Mouse (Mus musculus) limb, embryonic 14.5 days (tissue): ENCODE measurements at regions not wholly inside any gene's neighbourhood (a gene's known extent, or its start where the extent isn't known, plus 50 kb on each side); places are given as distances from the start of the nearest gene placed in this dataset.

Source experiments
- ATAC-seq: fragments of 200-750 bp; cut with Nextera tagmentation; 2 replicates; pipeline ENCODE4 v1.8.0; 2017; ENCODE audit warnings: low read depth, moderate number of reproducible peaks, moderate TSS enrichment; ENCODE audit not compliant: low FRiP score
- DNase-seq: peaks from one replicate; pipeline ENCODE4 v3.0.0-alpha.2; 2015; ENCODE audit warnings: low spot score
- H3K27ac ChIP-seq: fragments of 300-500 bp; sonication (generic); replicated peaks from 2 replicates; pipeline ENCODE4 v1.5.1; 2014; ENCODE audit warnings: low read depth, mild to moderate bottlenecking, low read length, moderate library complexity, mixed read lengths
- H3K27me3 ChIP-seq: fragments of 300-500 bp; sonication (generic); 2 replicates; pipeline ENCODE4 v1.6.1; 2014; ENCODE audit warnings: low read length, mixed read lengths; ENCODE audit not compliant: control insufficient read depth, insufficient read depth
- H3K36me3 ChIP-seq: fragments of 300-500 bp; sonication (generic); 2 replicates; pipeline ENCODE4 v1.6.1; 2014; ENCODE audit warnings: mild to moderate bottlenecking, low read length, moderate library complexity, mixed read lengths; ENCODE audit not compliant: control insufficient read depth, insufficient read depth
- H3K4me1 ChIP-seq: fragments of 300-500 bp; sonication (generic); 2 replicates; pipeline ENCODE4 v1.6.1; 2014; ENCODE audit warnings: antibody characterized with exemption, low read length, mixed read lengths; ENCODE audit not compliant: control insufficient read depth, insufficient read depth
- H3K4me2 ChIP-seq: fragments of 300-500 bp; sonication (generic); replicated peaks from 2 replicates; pipeline ENCODE4 v1.6.1; 2014; ENCODE audit warnings: low read depth, mild to moderate bottlenecking, low read length, moderate library complexity; ENCODE audit not compliant: severe bottlenecking
- H3K4me3 ChIP-seq: fragments of 300-500 bp; sonication (generic); replicated peaks from 2 replicates; pipeline ENCODE4 v1.5.1; 2014; ENCODE audit warnings: low read length
- H3K9ac ChIP-seq: fragments of 300-500 bp; sonication (generic); 2 replicates; pipeline ENCODE4 v1.6.1; 2014; ENCODE audit warnings: mild to moderate bottlenecking, low read depth, low read length, moderate library complexity; ENCODE audit not compliant: severe bottlenecking
- H3K9me3 ChIP-seq: fragments of 300-500 bp; sonication (generic); 2 replicates; pipeline ENCODE4 v1.6.1; 2016; ENCODE audit warnings: low read length; ENCODE audit not compliant: control insufficient read depth
- POLR2A ChIP-seq: fragments of 200-500 bp; IDR thresholded peaks from 2 replicates; pipeline ENCODE4 v1.8.0; 2012; ENCODE audit warnings: inconsistent platforms, mild to moderate bottlenecking, moderate library complexity, borderline replicate concordance; ENCODE audit not compliant: insufficient read depth, insufficient read length; ENCODE audit errors: extremely low read depth
- WGBS: fragments of 180-500 bp; shearing (Covaris S2); extraction: QIAGEN DNeasy Blood & Tissue Kit; methylation state at CpG from one replicate; pipeline ENCODE4 v1.1.7; 2014; 5-methylcytosine and 5-hydroxymethylcytosine counted together

- WGBS: 65% methylated on average over 4 of the region's 4 CpGs
- Histone ChIP-seq H3K4me2 (no peak overlapping the region), H3K9ac (no peak overlapping the region), H3K4me3 (no peak overlapping the region), H3K9me3 (no peaks in the 10 kb centered on the region), H3K36me3 (no peaks in the 10 kb centered on the region), H3K4me1 (no peaks in the 10 kb centered on the region), H3K27ac (no peak overlapping the region), H3K27me3 (no peaks in the 10 kb centered on the region)
- ATAC-seq (no peak), DNase-seq (no peak)
- TF ChIP-seq POLR2A: no peak
Observed at GRCm38 (mm10) chr5:29033462-29033997, 162.3 kb upstream of the Rnf32 start.

GRCm38 (mm10) chr5:29030525-29030924 lies 165.3 kb upstream of the Rnf32 start:
- H3K4me2 ChIP-seq: no peak overlapping the region
- H3K36me3 ChIP-seq: no peaks in the 10 kb centered on the region
- 39% methylated on average over 5 of the region's 5 CpGs for WGBS
- H3K4me1 ChIP-seq: no peaks in the 10 kb centered on the region
- H3K27ac ChIP-seq: no peak overlapping the region
- no peak overlapping the region for H3K4me3 ChIP-seq
- no peak for DNase-seq
- ATAC-seq: no peak
- no peak overlapping the region for H3K9ac ChIP-seq
- no peaks in the 10 kb centered on the region for H3K27me3 ChIP-seq
- no peaks in the 10 kb centered on the region for H3K9me3 ChIP-seq
- TF ChIP-seq POLR2A: no peak

GRCm38 (mm10) chr5:29029957-29030356 lies 165.8 kb upstream of the Rnf32 start:
- 65% methylated on average over 5 of the region's 5 CpGs for WGBS
- DNase-seq (no peak), ATAC-seq (no peak)
- no peak overlapping the region for H3K4me2 ChIP-seq
- TF ChIP-seq POLR2A: no peak
- no peaks in the 10 kb centered on the region for H3K27me3 ChIP-seq
- no peak overlapping the region for H3K4me3 ChIP-seq
- no peak overlapping the region for H3K9ac ChIP-seq
- H3K4me1 ChIP-seq: no peaks in the 10 kb centered on the region
- no peaks in the 10 kb centered on the region for H3K36me3 ChIP-seq
- no peak overlapping the region for H3K27ac ChIP-seq
- no peaks in the 10 kb centered on the region for H3K9me3 ChIP-seq

- ATAC-seq: no peak
- TF ChIP-seq POLR2A: no peak
Observed at GRCm38 (mm10) chr5:29025045-29025444, 170.7 kb upstream of the Rnf32 start.

GRCm38 (mm10) chr5:28992796-28993195 lies 203.0 kb upstream of the Rnf32 start:
- 85% methylated on average over 2 of the region's 2 CpGs for WGBS
- H3K4me3 ChIP-seq: no peak overlapping the region
- H3K36me3 ChIP-seq: no peaks in the 10 kb centered on the region
- ATAC-seq (no peak), DNase-seq (no peak)
- TF ChIP-seq POLR2A: no peak
- H3K27ac ChIP-seq: no peak overlapping the region
- no peaks in the 10 kb centered on the region for H3K4me1 ChIP-seq
- H3K9me3 ChIP-seq: no peaks in the 10 kb centered on the region
- no peak overlapping the region for H3K9ac ChIP-seq
- H3K4me2 ChIP-seq: no peak overlapping the region
- H3K27me3 ChIP-seq: no peaks in the 10 kb centered on the region

More at GRCm38 (mm10) chr5:29025045-29025444, 170.7 kb upstream of the Rnf32 start:
- H3K9me3 ChIP-seq: no peaks in the 10 kb centered on the region
- H3K36me3 ChIP-seq: no peaks in the 10 kb centered on the region
- H3K4me2 ChIP-seq: no peak overlapping the region
- H3K27me3 ChIP-seq: no peaks in the 10 kb centered on the region
- no peak overlapping the region for H3K9ac ChIP-seq
- H3K4me1 ChIP-seq: no peaks in the 10 kb centered on the region
- no peak overlapping the region for H3K4me3 ChIP-seq
- no peak for DNase-seq
- H3K27ac ChIP-seq: no peak overlapping the region

GRCm38 (mm10) chr5:28979932-28980331 lies 215.9 kb upstream of the Rnf32 start:
- no peaks in the 10 kb centered on the region for H3K27me3 ChIP-seq
- H3K27ac ChIP-seq: no peak overlapping the region
- ATAC-seq (no peak), DNase-seq (no peak)
- no peak overlapping the region for H3K4me3 ChIP-seq
- H3K4me2 ChIP-seq: no peak overlapping the region
- H3K36me3 ChIP-seq: no peaks in the 10 kb centered on the region
- H3K4me1 ChIP-seq: no peaks in the 10 kb centered on the region
- H3K9me3 ChIP-seq: no peaks in the 10 kb centered on the region
- TF ChIP-seq POLR2A: no peak
- H3K9ac ChIP-seq: no peak overlapping the region
- 71% methylated on average over 1 of the region's 1 CpGs for WGBS
